Mouse (Mus musculus) G1E (cell line): ENCODE measurements around the gene Spp2.

Experiments used
- CTCF ChIP-seq: IDR thresholded peaks from 2 replicates; pipeline ENCODE4 v1.5.1; 2012; ENCODE audit warnings: low read depth, low read length, inconsistent platforms, mixed read lengths
- TAL1 ChIP-seq: conservative IDR thresholded peaks from 2 replicates; pipeline ENCODE4 v1.6.1; 2012; ENCODE audit warnings: low read depth, low read length, inconsistent platforms, mixed read lengths

GRCm38 (mm10) chr1:88433096-88433883, 26.5 kb downstream of the Spp2 start:
- TF ChIP-seq CTCF (no peak), TAL1 (no peak)
